Mouse (Mus musculus) kidney, embryonic 16.5 days (tissue): ENCODE data around the gene Asic3. TPM values are rescaled to one million over a fixed set of nuclear protein-coding genes. Genes with fewer than 3 reads are reported as not detected.

ENCODE experiments used
- ATAC-seq: fragments of 200-750 bp; cut with Nextera tagmentation; 2 replicates; pipeline ENCODE4 v1.8.0; 2017; ENCODE audit warnings: moderate TSS enrichment; ENCODE audit not compliant: low FRiP score, low TSS enrichment
- H3K27ac ChIP-seq: fragments of 300-500 bp; sonication (generic); 2 replicates; pipeline ENCODE4 v1.5.1; 2014; ENCODE audit warnings: low read length
- H3K27me3 ChIP-seq: fragments of 300-500 bp; sonication (generic); 2 replicates; pipeline ENCODE4 v1.6.1; 2014; ENCODE audit warnings: low read length, control low read depth, mixed read lengths; ENCODE audit not compliant: insufficient read depth
- H3K36me3 ChIP-seq: fragments of 300-500 bp; sonication (generic); 2 replicates; pipeline ENCODE4 v1.6.1; 2014; ENCODE audit warnings: low read length, control low read depth, mixed read lengths; ENCODE audit not compliant: insufficient read depth
- H3K4me1 ChIP-seq: fragments of 300-500 bp; sonication (generic); 2 replicates; pipeline ENCODE4 v1.6.1; 2014; ENCODE audit warnings: low read length, control low read depth, mixed read lengths; ENCODE audit not compliant: insufficient read depth
- H3K4me2 ChIP-seq: fragments of 300-500 bp; sonication (generic); replicated peaks from 2 replicates; pipeline ENCODE4 v1.6.1; 2014; ENCODE audit warnings: low read depth, low read length
- H3K4me3 ChIP-seq: fragments of 300-500 bp; sonication (generic); 2 replicates; pipeline ENCODE4 v1.5.1; 2014; ENCODE audit warnings: mild to moderate bottlenecking, low read length
- H3K9ac ChIP-seq: fragments of 300-500 bp; sonication (generic); replicated peaks from 2 replicates; pipeline ENCODE4 v1.6.1; 2014; ENCODE audit warnings: low read length
- H3K9me3 ChIP-seq: fragments of 300-500 bp; sonication (generic); 2 replicates; pipeline ENCODE4 v1.6.1; 2016; ENCODE audit warnings: low read length, control low read depth
- WGBS: fragments of 180-500 bp; shearing (Covaris S2); extraction: QIAGEN DNeasy Blood & Tissue Kit; methylation state at CpG from one replicate; pipeline ENCODE4 v1.1.7; 2014; 5-methylcytosine and 5-hydroxymethylcytosine counted together
- polyA plus RNA-seq: library from polyadenylated mRNA; unstranded; fragments of >200 nt; fragmentation: Nextera tagmentation; extraction: Ambion mirVana; gene quantifications from 2 replicates; pipeline ENCODE4 v1.2.1, GENCODE M21; 2015

Asic3 gene
- polyA plus RNA-seq, 1 experiment from 2014 or later, result 0.40 TPM

DNA sequence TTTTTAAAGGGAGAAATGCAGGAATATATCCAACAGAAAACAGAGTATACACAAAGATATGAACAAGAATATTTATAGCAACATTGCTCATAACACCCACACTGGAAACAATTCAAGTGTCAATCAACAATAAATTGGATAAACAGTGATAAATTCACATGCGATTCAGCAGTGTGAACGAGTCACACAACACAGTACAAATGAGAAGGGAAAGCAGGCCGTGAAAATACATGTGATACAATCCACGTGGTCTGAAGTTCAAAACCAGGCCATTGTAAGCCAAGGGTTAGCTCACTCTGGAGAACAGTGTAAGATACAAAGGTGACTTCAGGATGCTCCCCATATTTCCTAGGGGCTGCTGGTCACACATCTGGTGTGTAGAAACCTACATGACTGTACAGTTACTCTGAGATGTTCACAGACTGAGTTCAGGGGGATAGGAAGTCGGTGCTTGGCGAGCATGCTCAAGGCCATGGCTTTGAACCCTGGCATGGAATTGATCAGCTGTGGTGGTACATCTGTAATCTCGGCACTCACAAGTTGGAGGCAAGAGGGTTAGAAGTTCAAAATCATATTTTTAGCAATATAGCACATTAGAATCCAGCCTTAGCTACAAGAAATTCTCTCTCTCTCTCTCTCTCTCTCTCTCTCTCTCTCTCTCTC is 38.4 kb upstream of the Asic3 start:
- no peaks in the 10 kb centered on the region for H3K36me3 ChIP-seq
- H3K9me3 ChIP-seq, result no peaks in the 10 kb centered on the region
- H3K4me3 ChIP-seq, result no peak overlapping the region
- no peak overlapping the region for H3K27ac ChIP-seq
- H3K27me3 ChIP-seq, result no peaks in the 10 kb centered on the region
- H3K4me1 ChIP-seq, result no peaks in the 10 kb centered on the region
- 68% methylated on average over 7 of the region's 7 CpGs for WGBS
- no peak overlapping the region for H3K4me2 ChIP-seq
- no peak for ATAC-seq
- H3K9ac ChIP-seq, result no peak overlapping the region

DNA sequence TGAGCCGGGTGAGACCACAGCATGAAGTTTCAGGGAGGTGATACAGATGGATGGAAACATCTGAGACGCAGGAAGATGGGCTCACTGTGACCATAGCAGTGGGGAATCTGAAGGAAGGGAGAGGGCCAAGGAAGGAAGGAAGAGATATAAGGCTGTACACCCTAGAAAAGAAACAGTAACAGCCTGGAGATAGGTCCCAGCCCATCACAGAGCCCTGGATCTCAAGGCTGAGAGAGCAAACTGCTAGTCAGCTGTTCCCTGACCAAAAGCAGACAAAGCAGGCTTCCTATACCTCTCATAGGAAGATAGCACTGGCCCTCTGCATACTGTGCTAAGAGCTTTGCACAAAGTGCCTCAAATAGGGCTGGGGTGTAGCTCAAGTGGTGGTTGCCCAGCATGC is 34.5 kb upstream of the Asic3 start:
- peaks cover 9% of the 10 kb centered on the region for H3K4me1 ChIP-seq
- H3K9me3 ChIP-seq, result no peaks in the 10 kb centered on the region
- WGBS, result 78% methylated on average over 2 of the region's 2 CpGs
- H3K9ac ChIP-seq, result no peak overlapping the region
- ATAC-seq, result no peak
- no peak overlapping the region for H3K27ac ChIP-seq
- H3K27me3 ChIP-seq, result no peaks in the 10 kb centered on the region
- no peaks in the 10 kb centered on the region for H3K36me3 ChIP-seq
- H3K4me2 ChIP-seq, result no peak overlapping the region
- H3K4me3 ChIP-seq, result no peak overlapping the region

DNA sequence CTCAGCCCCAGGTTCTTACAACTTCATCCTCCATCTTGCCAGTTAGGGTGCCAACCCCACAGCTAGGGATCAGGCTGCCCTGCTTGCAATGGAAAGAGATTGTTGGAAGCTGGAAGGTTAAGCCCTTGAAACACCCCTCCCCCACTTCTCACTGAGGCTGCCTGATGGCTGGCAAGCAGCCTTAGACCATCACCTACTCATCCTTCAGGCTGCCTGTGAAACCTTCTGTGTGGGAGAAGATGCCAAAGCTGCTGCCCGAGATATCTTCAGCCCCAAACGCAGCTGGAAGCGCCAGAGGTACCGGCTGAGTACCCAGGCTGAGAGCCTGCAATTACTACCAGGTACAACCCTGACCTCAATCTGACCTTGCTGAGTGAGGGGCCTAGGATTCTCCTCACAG is 33.7 kb upstream of the Asic3 start:
- WGBS, result 62% methylated on average over 4 of the region's 4 CpGs
- no peak for ATAC-seq
- Histone ChIP-seq H3K4me2 (no peak overlapping the region), H3K4me1 (peaks cover 17% of the 10 kb centered on the region), H3K4me3 (no peak overlapping the region), H3K9me3 (no peaks in the 10 kb centered on the region), H3K27me3 (no peaks in the 10 kb centered on the region), H3K36me3 (no peaks in the 10 kb centered on the region), H3K9ac (no peak overlapping the region), H3K27ac (no peak overlapping the region)

DNA sequence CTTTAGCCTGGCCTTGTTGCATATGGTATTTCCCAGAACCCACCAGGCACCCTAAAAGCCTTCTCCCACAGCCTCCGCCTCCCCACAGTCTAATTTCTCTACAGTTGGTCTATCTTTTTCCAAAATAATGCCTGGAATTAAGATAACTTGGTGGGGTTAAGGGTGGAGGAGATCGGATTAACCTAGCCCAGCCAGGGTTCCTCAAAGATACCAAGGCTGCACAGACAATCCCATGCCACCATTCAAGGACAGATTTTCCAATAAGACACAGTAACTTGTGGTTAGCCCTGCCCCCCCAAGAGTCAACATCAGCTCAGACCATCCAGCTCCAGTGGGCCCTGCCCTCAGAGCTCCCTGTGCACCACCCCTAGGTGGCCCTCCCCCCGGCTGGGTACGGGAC is 32.7 kb upstream of the Asic3 start:
- Histone ChIP-seq H3K9me3 (no peaks in the 10 kb centered on the region), H3K9ac (no peak overlapping the region), H3K4me3 (no peak overlapping the region), H3K27me3 (no peaks in the 10 kb centered on the region), H3K4me1 (peaks cover 20% of the 10 kb centered on the region), H3K36me3 (no peaks in the 10 kb centered on the region), H3K27ac (no peak overlapping the region), H3K4me2 (no peak overlapping the region)
- 86% methylated on average over 4 of the region's 4 CpGs for WGBS
- ATAC-seq, result no peak

DNA sequence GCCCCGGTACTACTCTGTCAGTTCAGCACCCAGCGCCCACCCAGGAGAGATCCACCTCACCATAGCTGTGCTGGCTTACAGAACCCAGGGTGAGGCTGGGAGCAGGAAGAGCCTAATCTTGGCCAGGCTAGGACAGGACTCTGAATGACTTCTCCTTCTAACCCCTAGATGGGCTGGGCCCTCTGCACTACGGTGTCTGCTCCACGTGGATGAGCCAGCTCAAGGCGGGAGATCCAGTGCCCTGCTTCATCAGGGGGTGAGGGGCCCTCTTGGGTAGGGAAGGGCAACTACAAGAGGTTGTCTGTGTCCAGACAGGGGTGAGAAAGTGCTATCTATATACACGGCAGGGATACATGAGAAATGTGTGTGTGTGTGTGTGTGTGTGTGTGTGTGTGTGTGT is 31.7 kb upstream of the Asic3 start:
- H3K27ac ChIP-seq, result no peak overlapping the region
- no peak overlapping the region for H3K4me2 ChIP-seq
- no peak for ATAC-seq
- H3K4me3 ChIP-seq, result no peak overlapping the region
- 55% methylated on average over 6 of the region's 6 CpGs for WGBS
- H3K27me3 ChIP-seq, result peaks cover 4% of the 10 kb centered on the region; the same call in 1 of the 2 replicates
- H3K36me3 ChIP-seq, result no peaks in the 10 kb centered on the region
- peaks cover 20% of the 10 kb centered on the region for H3K4me1 ChIP-seq
- H3K9ac ChIP-seq, result no peak overlapping the region
- H3K9me3 ChIP-seq, result no peaks in the 10 kb centered on the region

DNA sequence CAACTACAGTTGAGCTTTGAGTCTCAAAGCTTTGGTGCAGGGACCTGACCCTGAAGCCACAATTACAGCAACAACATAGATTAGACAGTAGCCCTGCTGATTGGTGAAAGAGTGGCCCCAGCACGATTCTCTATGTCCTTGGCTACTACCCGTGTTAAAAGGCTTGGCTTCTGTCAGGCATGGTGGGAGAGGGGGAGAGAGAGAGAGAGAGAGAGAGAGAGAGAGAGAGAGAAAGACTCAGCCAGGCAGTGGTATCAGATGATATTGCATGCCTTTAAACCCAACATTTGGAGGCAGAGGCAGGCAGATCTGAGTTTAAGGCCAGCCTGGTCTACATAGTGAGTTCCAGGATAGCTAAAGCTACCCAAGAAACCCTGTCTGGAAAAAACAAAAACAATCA is 31.2 kb upstream of the Asic3 start:
- Histone ChIP-seq H3K4me2 (no peak overlapping the region), H3K4me3 (no peak overlapping the region), H3K9ac (no peak overlapping the region), H3K9me3 (no peaks in the 10 kb centered on the region), H3K4me1 (peaks cover 24% of the 10 kb centered on the region), H3K27ac (no peak overlapping the region), H3K36me3 (no peaks in the 10 kb centered on the region), H3K27me3 (peaks cover 9% of the 10 kb centered on the region)
- WGBS, result 54% methylated on average over 2 of the region's 2 CpGs
- ATAC-seq, result no peak

DNA sequence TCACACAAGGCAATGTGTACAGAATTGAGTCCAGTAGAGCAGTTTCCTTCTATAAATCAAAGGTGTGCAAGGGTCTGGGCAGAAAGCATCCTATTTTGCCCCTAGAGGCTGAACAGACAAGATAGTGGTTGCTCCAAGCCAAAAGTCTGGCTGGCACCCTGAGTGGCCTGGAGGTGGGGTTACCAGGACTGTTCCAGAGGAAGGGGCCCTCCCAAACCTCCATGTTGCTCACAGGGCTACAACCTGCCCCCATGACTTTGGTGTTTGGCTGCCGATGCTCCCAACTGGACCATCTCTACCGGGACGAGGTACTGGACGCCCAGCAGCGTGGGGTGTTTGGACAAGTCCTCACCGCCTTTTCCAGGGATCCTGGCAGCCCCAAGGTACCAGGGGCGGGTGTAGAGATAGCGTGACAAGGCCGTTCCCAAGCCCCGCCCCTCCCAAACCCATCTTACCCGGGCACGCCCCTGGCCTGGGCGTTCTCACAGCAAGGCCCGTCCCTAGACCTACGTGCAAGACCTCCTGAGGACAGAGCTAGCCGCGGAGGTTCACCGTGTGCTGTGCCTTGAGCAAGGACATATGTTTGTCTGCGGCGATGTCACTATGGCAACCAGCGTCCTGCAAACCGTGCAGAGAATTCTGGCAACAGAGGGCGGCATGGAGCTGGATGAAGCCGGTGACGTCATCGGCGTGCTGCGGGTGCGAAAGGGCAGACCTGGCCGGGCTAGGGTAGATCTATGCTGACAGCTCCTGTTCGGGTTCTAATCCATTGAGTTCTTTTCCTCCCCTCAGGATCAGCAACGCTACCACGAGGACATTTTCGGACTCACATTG is 29.9 kb upstream of the Asic3 start:
- Histone ChIP-seq H3K9me3 (no peaks in the 10 kb centered on the region), H3K27me3 (peaks cover 16% of the 10 kb centered on the region), H3K27ac (peak overlapping the region; percentile 36; the same call in 1 of the 2 replicates), H3K4me1 (peaks cover 37% of the 10 kb centered on the region), H3K4me2 (peak overlapping the region; percentile 85), H3K9ac (peak overlapping the region; percentile 57), H3K36me3 (no peaks in the 10 kb centered on the region), H3K4me3 (peak overlapping the region; percentile 52)
- peak; percentile 80 for ATAC-seq
- WGBS, result under 1% methylated on average over 34 of the region's 34 CpGs

DNA sequence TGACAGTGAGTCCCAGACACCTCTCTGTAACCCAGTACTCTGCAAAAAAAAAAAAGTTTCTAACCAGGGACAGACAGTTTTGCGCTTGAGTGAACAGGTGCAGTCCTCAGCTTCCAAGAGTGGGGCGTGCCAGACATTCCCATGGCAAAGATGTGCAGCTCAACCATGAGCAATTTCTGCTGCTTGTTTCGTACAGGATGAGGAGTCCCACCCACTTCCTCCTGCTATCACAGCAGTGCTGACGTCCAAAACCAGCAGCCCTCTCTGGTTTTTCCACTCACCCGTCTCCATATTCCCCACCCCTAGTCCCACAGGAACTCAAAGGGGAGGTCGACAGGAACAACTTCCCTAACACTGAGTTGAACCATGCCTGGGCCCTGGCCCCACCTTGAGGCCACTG is 28.8 kb upstream of the Asic3 start:
- 30% methylated on average over 6 of the region's 6 CpGs for WGBS
- Histone ChIP-seq H3K36me3 (no peaks in the 10 kb centered on the region), H3K27me3 (peaks cover 21% of the 10 kb centered on the region), H3K9me3 (no peaks in the 10 kb centered on the region), H3K4me1 (peaks cover 44% of the 10 kb centered on the region), H3K9ac (no peak overlapping the region), H3K27ac (no peak overlapping the region), H3K4me3 (no peak overlapping the region), H3K4me2 (no peak overlapping the region)
- no peak for ATAC-seq

DNA sequence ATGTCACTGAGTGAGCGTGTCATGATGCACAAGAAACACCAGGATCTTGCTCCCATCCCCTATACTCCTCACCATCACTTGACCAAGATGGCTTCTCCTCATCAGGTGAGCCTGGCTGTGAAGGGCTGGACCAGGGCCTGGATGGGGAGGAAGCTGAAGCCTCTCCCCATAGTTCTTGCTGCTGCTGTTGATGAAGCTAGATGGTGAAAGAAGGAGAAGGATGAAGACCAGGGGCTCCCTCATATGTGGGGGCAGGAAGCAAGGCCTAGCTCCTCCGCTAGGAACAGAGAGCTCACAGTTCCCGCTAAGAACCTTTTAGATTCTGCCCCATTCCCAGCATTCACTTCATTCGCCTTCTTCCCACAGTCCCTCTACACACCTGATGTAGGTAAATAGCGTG is 27.8 kb upstream of the Asic3 start:
- no peak overlapping the region for H3K27ac ChIP-seq
- no peaks in the 10 kb centered on the region for H3K36me3 ChIP-seq
- H3K9me3 ChIP-seq, result no peaks in the 10 kb centered on the region
- H3K4me1 ChIP-seq, result peaks cover 49% of the 10 kb centered on the region
- H3K27me3 ChIP-seq, result peaks cover 21% of the 10 kb centered on the region
- H3K9ac ChIP-seq, result no peak overlapping the region
- no peak overlapping the region for H3K4me2 ChIP-seq
- H3K4me3 ChIP-seq, result no peak overlapping the region
- no peak for ATAC-seq
- 91% methylated on average over 5 of the region's 5 CpGs for WGBS

DNA sequence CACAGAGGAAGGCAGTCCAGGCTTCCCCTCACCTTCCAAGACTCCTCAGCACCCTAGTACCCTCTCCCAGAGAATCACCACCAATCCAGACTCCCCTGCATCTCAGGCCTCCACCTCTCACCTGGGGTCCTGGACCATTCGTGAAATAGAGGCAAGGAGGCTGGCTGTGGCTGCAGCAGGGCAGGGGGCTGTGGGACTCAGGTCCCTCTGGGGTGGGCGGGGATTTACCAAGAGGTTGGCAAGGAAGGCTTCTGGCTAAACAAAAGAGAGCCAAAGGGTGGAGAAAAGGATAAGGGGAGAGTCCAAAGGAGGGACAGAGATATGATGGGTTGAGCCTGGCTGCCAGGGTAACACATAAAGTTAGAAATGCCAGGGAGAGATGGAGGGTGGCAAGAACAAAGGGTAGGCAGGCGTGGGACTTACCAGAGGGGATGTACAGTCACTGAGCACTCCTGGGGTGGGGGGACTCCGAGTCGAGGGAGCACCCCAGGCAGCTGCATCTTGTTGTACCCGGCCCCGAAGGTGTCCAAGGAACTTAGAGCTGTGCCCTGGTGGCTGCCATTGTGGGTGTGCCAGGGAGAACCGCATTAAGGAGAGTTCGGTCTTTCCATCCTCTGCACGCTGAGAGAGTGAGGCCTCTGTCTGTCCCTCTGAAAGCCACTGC is 27.2 kb upstream of the Asic3 start:
- Histone ChIP-seq H3K4me2 (no peak overlapping the region), H3K27ac (no peak overlapping the region), H3K27me3 (peaks cover 21% of the 10 kb centered on the region), H3K9ac (no peak overlapping the region), H3K4me3 (no peak overlapping the region), H3K9me3 (no peaks in the 10 kb centered on the region), H3K36me3 (no peaks in the 10 kb centered on the region), H3K4me1 (peaks cover 49% of the 10 kb centered on the region)
- ATAC-seq, result no peak
- 84% methylated on average over 10 of the region's 10 CpGs for WGBS
